Comparison of ENCODE assay signal across 9 mouse cellular contexts in the genomic region with DNA sequence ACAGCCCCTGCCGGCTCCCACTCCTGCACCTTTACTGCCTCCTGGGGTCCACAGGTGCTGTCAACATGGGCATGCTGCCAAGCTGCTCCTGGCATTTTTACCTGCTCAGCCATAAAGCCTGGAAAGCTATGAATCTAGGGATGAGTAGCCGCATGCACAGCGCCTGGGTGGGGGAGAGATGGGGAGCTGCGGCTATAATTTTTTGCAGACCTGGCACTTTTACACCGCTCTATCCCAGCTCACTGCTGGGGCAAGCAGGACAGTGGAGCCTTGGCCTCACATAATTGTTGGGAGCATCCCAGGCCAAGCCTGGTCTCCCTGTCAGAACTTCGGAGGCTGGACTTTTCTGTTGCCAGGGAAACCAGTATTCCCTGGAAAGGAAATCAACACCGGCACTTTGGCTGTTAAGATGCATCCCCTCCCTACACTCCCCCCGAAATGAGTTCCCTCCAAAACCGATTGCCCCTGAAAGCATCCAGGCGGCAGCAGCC.
DNase-seq lines count a peak whose midpoint lies in the region; ATAC-seq and TF ChIP-seq lines count a peak whose summit lies in the region.
"Had no signal": no experiment of that assay in that cellular context is flagged by ENCODE, and none has a peak within 500 bp of the region (broad histone marks: within the 10 kb centered on the region; RNA-seq: fewer than 3 reads in every experiment).

No protein-coding gene starts in this region.

- ATAC-seq in lung, embryonic 14.5 days (ENCODE audit: insufficient read depth) = peak; percentile 27; the same call in 1 of the 2 replicates
- no peak for ATAC-seq in lung, postnatal 0 days
- ATAC-seq in intestine, embryonic 15.5 days = peak; percentile 37; the same call in 1 of the 2 replicates
- peak; percentile 32; the same call in 1 of the 2 replicates for ATAC-seq in neural tube, embryonic 14.5 days (ENCODE audit: low read depth)

- TF ChIP-seq EP300 in lung, postnatal 0 days (IDR thresholded peaks at IDR 0.05) = no peak

- 19% methylated on average over 10 of the region's 10 CpGs for WGBS in lung, embryonic 14.5 days
- 24% methylated on average over 10 of the region's 10 CpGs for WGBS in lung, postnatal 0 days
- 28% methylated on average over 10 of the region's 10 CpGs for WGBS in intestine, embryonic 15.5 days
- WGBS in neural tube, embryonic 14.5 days = 7% methylated on average over 10 of the region's 10 CpGs

- no peaks in the 10 kb centered on the region for H3K27me3 ChIP-seq in lung, embryonic 14.5 days (ENCODE audit: insufficient read depth, low read length)
- H3K27me3 ChIP-seq in lung, postnatal 0 days (replicated peaks; ENCODE audit: insufficient read depth, low read length) = no peaks in the 10 kb centered on the region
- H3K27me3 ChIP-seq in intestine, embryonic 15.5 days (replicated peaks) = no peaks in the 10 kb centered on the region
- no peaks in the 10 kb centered on the region for H3K27me3 ChIP-seq in neural tube, embryonic 14.5 days (ENCODE audit: control insufficient read depth, insufficient read depth, low read length)

- peak; percentile 66 for DNase-seq in lung, embryonic 14.5 days
- DNase-seq in lung, postnatal 0 days (ENCODE audit: low spot score) = no peak
- peak; percentile 57 for DNase-seq in embryo, embryonic 9.5 days (ENCODE audit: extremely low spot score)
- no peak for DNase-seq in thymus, postnatal 10 days (ENCODE audit: low spot score in 2 of 2)
- DNase-seq in left cerebral cortex, postnatal 25 days (ENCODE audit: low spot score in 2 of 2) = no peak
- DNase-seq in natural killer cell, adult 2 months (ENCODE audit: low spot score in 2 of 2) = no peak

- H3K36me3 ChIP-seq in lung, embryonic 14.5 days (ENCODE audit: insufficient read depth) = peaks cover 6% of the 10 kb centered on the region; the same call in 1 of the 2 replicates
- H3K36me3 ChIP-seq in lung, postnatal 0 days (ENCODE audit: insufficient read depth, low read length) = no peaks in the 10 kb centered on the region
- H3K36me3 ChIP-seq in intestine, embryonic 15.5 days = no peaks in the 10 kb centered on the region
- H3K36me3 ChIP-seq in neural tube, embryonic 14.5 days (ENCODE audit: control insufficient read depth, insufficient read depth, low read length) = no peaks in the 10 kb centered on the region

- no peak overlapping the region for H3K9ac ChIP-seq in lung, embryonic 14.5 days
- no peak overlapping the region for H3K9ac ChIP-seq in lung, postnatal 0 days (replicated peaks; ENCODE audit: low read depth)
- H3K9ac ChIP-seq in intestine, embryonic 15.5 days = no peak overlapping the region
- peak overlapping the region; percentile 26; the same call in 1 of the 2 replicates for H3K9ac ChIP-seq in neural tube, embryonic 14.5 days (replicated peaks; ENCODE audit: low read depth, low read length)

- intact Hi-C loops in left cerebral cortex, postnatal 25 days (cut with DNase I) = no loop called here

- TF ChIP-seq CTCF in lung, embryonic 14.5 days (IDR thresholded peaks at IDR 0.05; ENCODE audit: low read depth) = peak; percentile 33; the same call in 1 of the 2 replicates
- TF ChIP-seq CTCF in lung, postnatal 0 days (IDR thresholded peaks at IDR 0.05) = no peak

- no peaks in the 10 kb centered on the region for H3K9me3 ChIP-seq in lung, embryonic 14.5 days (ENCODE audit: low read depth, low read length)
- H3K9me3 ChIP-seq in lung, postnatal 0 days (ENCODE audit: low read length) = no peaks in the 10 kb centered on the region
- H3K9me3 ChIP-seq in intestine, embryonic 15.5 days = no peaks in the 10 kb centered on the region
- no peaks in the 10 kb centered on the region for H3K9me3 ChIP-seq in neural tube, embryonic 14.5 days (ENCODE audit: control insufficient read depth, low read length)

- no peak overlapping the region for H3K4me3 ChIP-seq in lung, embryonic 14.5 days (ENCODE audit: low read depth, low read length)
- no peak overlapping the region for H3K4me3 ChIP-seq in lung, postnatal 0 days (ENCODE audit: low read depth, low read length)
- no peak overlapping the region for H3K4me3 ChIP-seq in intestine, embryonic 15.5 days (replicated peaks)
- H3K4me3 ChIP-seq in neural tube, embryonic 14.5 days (ENCODE audit: low read depth, low read length) = no peak overlapping the region
- H3K4me3 ChIP-seq: heart, adult 2 months had no signal

- H3K4me2 ChIP-seq in lung, embryonic 14.5 days = no peak overlapping the region
- no peak overlapping the region for H3K4me2 ChIP-seq in lung, postnatal 0 days (replicated peaks; ENCODE audit: low read depth, low read length)
- no peak overlapping the region for H3K4me2 ChIP-seq in intestine, embryonic 15.5 days (replicated peaks)
- H3K4me2 ChIP-seq in neural tube, embryonic 14.5 days (ENCODE audit: low read depth, low read length) = peak overlapping the region; percentile 16; the same call in 1 of the 2 replicates

- peaks cover 37% of the 10 kb centered on the region for H3K4me1 ChIP-seq in lung, embryonic 14.5 days (ENCODE audit: insufficient read depth)
- H3K4me1 ChIP-seq in lung, postnatal 0 days (ENCODE audit: insufficient read depth, low read depth, low read length) = peaks cover 20% of the 10 kb centered on the region
- H3K4me1 ChIP-seq in intestine, embryonic 15.5 days (replicated peaks) = peaks cover 51% of the 10 kb centered on the region
- peaks cover 55% of the 10 kb centered on the region for H3K4me1 ChIP-seq in neural tube, embryonic 14.5 days (ENCODE audit: control insufficient read depth, insufficient read depth, low read length)

- H3K27ac ChIP-seq in lung, embryonic 14.5 days (ENCODE audit: low read depth) = peak overlapping the region; percentile 51
- H3K27ac ChIP-seq in lung, postnatal 0 days (ENCODE audit: low read length) = no peak overlapping the region
- 0 out of 2 replicates have a peak overlapping the region, but pooled peaks have one; percentile 48 for H3K27ac ChIP-seq in intestine, embryonic 15.5 days
- peak overlapping the region; percentile 76 for H3K27ac ChIP-seq in neural tube, embryonic 14.5 days (ENCODE audit: low read depth, low read length)
- H3K27ac ChIP-seq: heart, adult 2 months had no signal

Comparison
In these comparisons a context has a peak if more than half of its experiments do, and no peak if none do; other contexts are left out.
1. DNase-seq: peak in lung, embryonic 14.5 days (single experiment) and embryo, embryonic 9.5 days (single experiment); none in lung, postnatal 0 days (single experiment), thymus, postnatal 10 days (0 of 2), left cerebral cortex, postnatal 25 days (0 of 2) and natural killer cell, adult 2 months (0 of 2).